Mouse (Mus musculus): Measurements from ENCODE around the gene Crb2.

The Crb2 gene

GRCm38 (mm10) chr2:37776016-37776415 is at the start of gene Crb2:
Crb2 (plus strand) TSS chr2:37776249.
- DNase-seq (ENCODE audit: low spot score in 2 of 2): no peak

GRCm38 (mm10) chr2:37731241-37731801 is 44.7 kb upstream of the Crb2 start:
- no peak for DNase-seq (ENCODE audit: low spot score in 2 of 2)

GRCm38 (mm10) chr2:37734979-37735806 is 40.9 kb upstream of the Crb2 start:
- no peak for DNase-seq (ENCODE audit: low spot score in 2 of 2)

- no peak for DNase-seq (ENCODE audit: low spot score in 2 of 2)
Measured at GRCm38 (mm10) chr2:37735807-37736188, 40.3 kb upstream of the Crb2 start.

- no peak for DNase-seq (ENCODE audit: low spot score in 2 of 2)
Measured at GRCm38 (mm10) chr2:37741806-37742554, 34.1 kb upstream of the Crb2 start.

GRCm38 (mm10) chr2:37744773-37745395 is 31.2 kb upstream of the Crb2 start:
- no peak for DNase-seq (ENCODE audit: low spot score in 2 of 2)

- no peak for DNase-seq (ENCODE audit: low spot score in 2 of 2)
Measured at GRCm38 (mm10) chr2:37746293-37747049, 29.6 kb upstream of the Crb2 start.

GRCm38 (mm10) chr2:37747909-37748308 is 28.1 kb upstream of the Crb2 start:
- DNase-seq (ENCODE audit: low spot score in 2 of 2): no peak

- no peak for DNase-seq (ENCODE audit: low spot score in 2 of 2)
Measured at GRCm38 (mm10) chr2:37748442-37749066, 27.5 kb upstream of the Crb2 start.

GRCm38 (mm10) chr2:37749323-37749722 is 26.7 kb upstream of the Crb2 start:
- no peak for DNase-seq (ENCODE audit: low spot score in 2 of 2)

- no peak for DNase-seq (ENCODE audit: low spot score in 2 of 2)
Measured at GRCm38 (mm10) chr2:37751114-37751513, 24.9 kb upstream of the Crb2 start.

GRCm38 (mm10) chr2:37756220-37756930 is 19.7 kb upstream of the Crb2 start:
- DNase-seq (ENCODE audit: low spot score in 2 of 2): no peak

- peak in 1 of 2 experiments; percentile 24 for DNase-seq (ENCODE audit: low spot score in 2 of 2)
Measured at GRCm38 (mm10) chr2:37757016-37757415, 19.0 kb upstream of the Crb2 start.

GRCm38 (mm10) chr2:37757784-37758183 is 18.3 kb upstream of the Crb2 start:
- DNase-seq (ENCODE audit: low spot score in 2 of 2): no peak

- DNase-seq (ENCODE audit: low spot score in 2 of 2): peak in 1 of 2 experiments; percentile 25
Measured at GRCm38 (mm10) chr2:37758343-37759015, 17.6 kb upstream of the Crb2 start.

- no peak for DNase-seq (ENCODE audit: low spot score in 2 of 2)
Measured at GRCm38 (mm10) chr2:37760633-37761032, 15.4 kb upstream of the Crb2 start.

- no peak for DNase-seq (ENCODE audit: low spot score in 2 of 2)
Measured at GRCm38 (mm10) chr2:37763638-37764037, 12.4 kb upstream of the Crb2 start.

GRCm38 (mm10) chr2:37764514-37764913 is 11.5 kb upstream of the Crb2 start:
- no peak for DNase-seq (ENCODE audit: low spot score in 2 of 2)

GRCm38 (mm10) chr2:37765082-37765483 is 11.0 kb upstream of the Crb2 start:
- peak; percentile 41 to 55 for DNase-seq (ENCODE audit: low spot score in 2 of 2)
